Mouse (Mus musculus) left cerebral cortex, postnatal 14 days (tissue): Measurements from ENCODE around the gene Gabpb2. TPM values are rescaled to one million over a fixed set of nuclear protein-coding genes. Genes with fewer than 3 reads are reported as not detected.

Source experiments
- DNase-seq, 2 experiments: peaks; one replicate each; pipeline ENCODE4 v3.0.0; 2021 to 2022; ENCODE audit warnings: low spot score in 2 of 2, mixed read lengths in 1 of 2
- intact Hi-C: fragments of 180-260 bp; cut with DNase I; formaldehyde crosslinking; loops from one replicate; pipeline ENCODE4 v1.15.1; 2025
- total RNA-seq, 2 experiments: library from RNA; stranded (reverse); gene quantifications; 2 replicates each; pipeline ENCODE4 v1.2.3; 2021

Gene Gabpb2
- total RNA-seq, 2 experiments from 2014 or later: 7.5 to 7.8 TPM

- DNase-seq: no peak
- intact Hi-C loops: no loop called here
Measured at GRCm38 (mm10) chr3:95208286-95208685, 9.4 kb downstream of the Gabpb2 start.

GRCm38 (mm10) chr3:95203880-95204279, 13.8 kb downstream of the Gabpb2 start:
- intact Hi-C loops: no loop called here
- peak; percentile 50 to 57 for DNase-seq

- DNase-seq: peak in 1 of 2 experiments; percentile 25
Measured at GRCm38 (mm10) chr3:95200562-95200961, 17.2 kb downstream of the Gabpb2 start.

DNA sequence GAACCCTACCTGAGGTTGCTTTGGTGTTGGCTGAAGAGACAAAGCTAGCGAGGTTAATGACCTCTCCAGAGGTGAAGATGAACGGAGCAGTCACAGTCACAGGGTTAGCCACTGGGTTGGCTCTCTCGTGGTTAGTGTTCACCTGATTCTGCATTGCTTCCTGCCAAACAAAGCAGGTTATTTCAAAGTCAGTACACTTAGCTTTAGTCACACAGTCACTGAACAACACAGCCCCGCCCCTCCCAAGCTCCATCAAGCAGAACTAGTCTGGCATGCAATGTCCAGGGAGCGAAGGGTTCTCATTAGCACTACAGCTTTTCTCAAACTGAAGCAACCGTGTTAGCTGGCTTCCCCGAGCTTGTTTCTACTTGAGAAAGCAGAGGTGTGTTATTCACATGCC, 17.6 kb downstream of the Gabpb2 start:
- intact Hi-C loops: no loop called here
- no peak for DNase-seq

More at GRCm38 (mm10) chr3:95200562-95200961, 17.2 kb downstream of the Gabpb2 start:
- intact Hi-C loops: no loop called here

DNA sequence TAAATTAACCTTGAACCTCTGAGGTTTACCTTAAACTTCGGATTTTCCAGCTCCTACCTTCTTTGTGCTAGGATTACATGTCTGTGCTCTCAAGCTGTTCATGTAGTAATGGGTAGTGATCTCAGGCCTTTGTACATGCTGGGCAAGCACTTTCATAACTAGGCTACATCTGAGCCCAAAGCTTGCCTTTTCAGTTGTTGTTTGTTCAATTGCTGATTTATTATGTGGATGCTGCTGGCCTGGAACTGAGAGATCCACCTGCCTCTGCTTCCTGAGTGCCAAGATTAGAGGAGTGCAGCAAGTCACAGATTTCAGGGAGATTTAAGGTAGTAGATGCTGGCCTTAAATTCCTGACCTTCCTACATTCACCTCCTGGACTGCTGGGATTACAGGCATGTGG, 18.6 kb downstream of the Gabpb2 start:
- DNase-seq: no peak
- intact Hi-C loops: no loop called here

- intact Hi-C loops: no loop called here
- no peak for DNase-seq
Measured at GRCm38 (mm10) chr3:95195772-95196171, 21.9 kb downstream of the Gabpb2 start.

GRCm38 (mm10) chr3:95194721-95195135, 23.0 kb downstream of the Gabpb2 start:
- intact Hi-C loops: no loop called here
- DNase-seq: no peak

DNA sequence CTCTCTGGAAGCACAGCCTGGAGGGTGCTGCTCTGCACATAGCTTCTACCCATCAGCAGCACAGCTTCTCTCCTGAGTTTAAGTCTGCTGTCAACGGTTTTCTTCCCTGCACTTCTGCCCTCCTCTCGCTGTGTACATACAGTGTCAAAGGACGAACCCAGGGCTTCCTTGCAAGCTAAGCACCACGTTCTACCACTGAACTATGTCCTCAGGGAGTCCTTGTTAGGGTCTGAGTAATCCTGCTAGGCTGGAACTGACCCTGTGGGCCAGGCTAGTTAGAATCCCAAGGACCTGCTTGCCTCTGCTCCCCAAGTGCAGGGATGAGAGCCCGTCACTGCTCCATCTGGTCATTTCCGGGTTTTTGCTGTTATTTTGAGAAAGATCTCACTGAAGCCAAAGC, 30.8 kb downstream of the Gabpb2 start:
- intact Hi-C loops: no loop called here
- DNase-seq: no peak

DNA sequence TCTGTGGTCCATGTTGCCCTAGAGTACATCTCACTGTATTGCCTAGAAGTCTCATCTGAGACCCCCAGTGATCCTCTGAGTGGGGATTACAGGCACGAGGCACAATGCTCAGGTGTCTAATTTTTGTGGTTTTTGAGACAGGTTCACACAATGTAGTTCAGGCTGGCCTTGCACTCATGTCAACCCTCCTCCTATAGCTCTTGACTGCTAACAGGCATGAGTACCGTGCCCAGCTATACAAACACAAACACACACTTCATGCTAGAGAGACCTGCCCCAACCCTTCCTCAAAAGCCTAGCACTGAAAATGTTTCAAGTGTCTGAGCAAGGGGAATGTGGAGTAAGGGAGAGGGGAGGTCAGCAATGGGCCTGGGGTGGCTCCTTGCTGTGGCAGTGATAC, 31.6 kb downstream of the Gabpb2 start:
- intact Hi-C loops: no loop called here

DNA sequence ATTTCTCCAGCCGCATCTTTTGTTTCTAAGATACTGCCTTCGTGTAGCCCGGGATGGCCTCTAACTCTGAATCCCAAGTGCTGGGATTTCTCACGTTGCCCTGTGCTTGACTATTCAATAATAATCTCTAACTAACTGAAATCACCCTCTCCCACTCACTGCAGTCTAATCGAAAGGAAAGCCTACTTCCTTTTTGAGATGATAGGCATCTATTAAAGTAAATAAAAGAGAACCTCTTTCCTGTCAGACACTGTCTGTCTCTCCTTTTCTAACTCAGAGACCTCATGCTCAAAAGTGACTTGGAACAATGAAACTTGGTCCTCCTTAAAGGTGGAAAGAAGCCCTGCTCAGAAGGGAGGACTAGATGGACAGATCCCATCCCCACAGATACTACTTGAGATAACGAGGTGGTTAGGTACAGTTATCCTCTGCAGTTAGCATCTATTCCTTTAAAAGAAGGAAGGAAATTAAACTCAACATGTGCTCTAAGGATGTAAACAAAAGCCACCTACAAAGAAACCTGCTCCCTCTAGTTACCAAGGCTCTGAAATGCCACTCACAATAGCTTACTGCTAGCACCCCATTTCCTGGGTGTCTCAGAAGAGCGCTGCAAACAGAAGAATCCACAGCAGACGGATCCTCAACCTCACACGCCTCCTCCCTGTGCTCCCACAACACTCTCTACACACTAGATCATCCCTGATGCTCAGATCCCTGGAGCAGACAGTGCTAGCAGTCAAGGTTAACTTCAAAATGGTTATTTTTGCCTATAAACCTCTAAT, 32.7 kb downstream of the Gabpb2 start:
- intact Hi-C loops: no loop called here
- no peak for DNase-seq

More for the DNA sequence above, 31.6 kb downstream of the Gabpb2 start:
- DNase-seq: no peak

GRCm38 (mm10) chr3:95181841-95182240, 35.9 kb downstream of the Gabpb2 start:
- intact Hi-C loops: no loop called here
- DNase-seq: no peak

DNA sequence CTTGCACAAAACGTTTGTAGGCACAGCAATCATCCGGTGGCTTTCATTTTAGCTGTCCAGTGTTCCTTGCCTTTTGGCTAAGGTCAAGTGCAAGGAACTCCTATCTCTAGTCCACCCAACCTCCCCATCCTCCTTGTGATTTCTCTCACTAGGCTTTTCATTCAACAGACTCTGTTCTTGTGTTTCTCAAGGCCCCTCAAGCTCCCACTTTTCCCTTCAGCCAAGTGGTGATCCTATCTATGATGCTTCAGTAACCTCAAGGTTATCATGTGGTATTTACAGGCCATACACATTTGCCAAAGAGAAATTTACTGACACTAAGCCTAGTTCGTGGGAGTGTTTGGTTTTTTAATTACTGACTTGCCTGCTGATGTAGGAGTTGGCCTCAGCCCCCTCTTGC, 37.8 kb downstream of the Gabpb2 start:
- intact Hi-C loops: no loop called here
- no peak for DNase-seq

DNA sequence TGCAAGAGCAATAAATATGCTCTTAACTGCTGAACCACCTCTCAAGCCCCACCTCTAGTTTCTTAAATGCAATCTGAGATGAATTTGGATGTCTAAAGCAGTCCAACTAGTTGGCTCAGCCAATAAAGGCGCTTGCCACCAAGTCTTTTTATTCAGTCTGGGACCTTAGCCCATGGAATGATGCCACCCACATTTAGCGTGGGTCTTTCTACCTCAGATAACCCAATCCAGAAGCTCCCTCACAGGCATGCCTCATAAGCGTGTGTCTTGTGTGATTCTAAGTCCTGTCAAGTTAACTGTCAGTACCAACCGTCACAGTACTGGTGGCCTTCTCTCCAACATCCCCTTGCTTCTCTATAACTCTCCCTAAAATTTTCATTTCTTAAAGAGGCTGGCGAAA, 38.8 kb downstream of the Gabpb2 start:
- DNase-seq: peak in 1 of 2 experiments; percentile 53
- intact Hi-C loops: no loop called here

GRCm38 (mm10) chr3:95177583-95177982, 40.1 kb downstream of the Gabpb2 start:
- no peak for DNase-seq
- intact Hi-C loops: no loop called here

GRCm38 (mm10) chr3:95176500-95176899, 41.2 kb downstream of the Gabpb2 start:
- DNase-seq: no peak
- intact Hi-C loops: no loop called here

DNA sequence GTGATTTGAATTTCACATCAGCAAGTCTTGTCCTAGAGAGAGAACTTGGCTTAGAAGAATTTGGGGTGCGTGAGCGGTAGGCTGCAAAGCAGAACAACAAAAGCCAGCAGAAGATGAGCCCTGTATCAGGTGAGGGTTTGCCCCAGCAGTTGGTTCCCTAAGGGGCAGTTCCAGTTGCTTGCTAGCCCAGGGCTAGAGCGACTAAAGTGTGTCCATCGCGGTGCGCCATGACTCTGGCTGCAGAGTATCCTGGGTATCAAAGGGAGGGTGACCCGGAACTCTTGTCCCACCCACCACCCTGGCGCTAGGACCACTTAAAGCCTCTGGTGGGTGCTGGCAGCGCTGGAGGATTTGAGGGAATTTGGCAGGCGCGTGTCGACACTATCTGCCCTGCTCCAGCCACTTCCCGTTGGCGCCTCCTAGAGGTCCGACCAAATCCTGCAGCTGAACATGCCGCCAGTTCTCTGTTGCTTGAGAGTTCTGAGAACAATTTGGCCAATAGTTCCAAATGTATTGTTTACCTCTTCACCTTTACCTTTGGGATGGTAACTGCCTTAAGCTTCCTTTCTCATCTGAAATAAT, 43.6 kb downstream of the Gabpb2 start:
- intact Hi-C loops: no loop called here
- peak; percentile 76 to 79 for DNase-seq

DNA sequence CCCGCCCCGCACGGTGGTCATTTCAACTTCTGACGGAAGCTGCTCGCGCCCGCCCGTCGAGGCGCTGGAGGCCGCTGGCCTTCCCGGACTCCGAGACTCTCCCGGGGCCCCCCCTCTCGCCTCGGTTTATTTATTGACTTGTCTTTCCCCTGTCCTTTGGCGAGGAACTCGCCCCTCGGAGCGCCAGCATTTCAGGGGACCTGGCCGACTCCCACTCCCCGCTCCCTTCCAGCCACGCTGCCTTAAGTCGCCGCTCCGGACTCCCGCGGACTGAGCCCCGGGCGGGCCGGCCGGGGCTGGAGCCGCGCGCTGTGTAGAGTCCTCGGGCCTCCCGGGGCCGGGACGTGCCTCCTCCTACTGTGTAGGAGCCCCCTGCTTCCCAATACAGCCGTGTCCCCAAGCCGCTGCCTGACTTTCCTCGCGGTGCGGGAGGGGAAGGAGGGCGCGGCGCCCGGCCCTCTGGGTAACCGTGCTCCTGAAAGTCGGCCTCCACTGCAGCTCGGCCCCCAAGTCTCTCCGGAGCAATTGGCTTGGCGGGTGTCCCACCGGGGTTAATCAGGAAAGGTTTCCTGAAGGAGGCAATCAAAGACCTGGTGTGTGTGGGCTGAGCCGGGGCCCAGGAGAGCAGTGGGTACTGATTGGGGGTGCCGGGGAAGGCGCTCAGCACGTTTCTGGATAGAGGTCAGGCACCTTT, 44.3 kb downstream of the Gabpb2 start:
- intact Hi-C loops: no loop called here
- DNase-seq: no peak

- intact Hi-C loops: no loop called here
Measured at GRCm38 (mm10) chr3:95172526-95173255, 45.0 kb downstream of the Gabpb2 start.

GRCm38 (mm10) chr3:95171105-95171504, 46.6 kb downstream of the Gabpb2 start:
- intact Hi-C loops: no loop called here

More at GRCm38 (mm10) chr3:95172526-95173255, 45.0 kb downstream of the Gabpb2 start:
- no peak for DNase-seq

GRCm38 (mm10) chr3:95169996-95170395, 47.7 kb downstream of the Gabpb2 start:
- DNase-seq: no peak
- intact Hi-C loops: no loop called here

More at GRCm38 (mm10) chr3:95171105-95171504, 46.6 kb downstream of the Gabpb2 start:
- DNase-seq: no peak
